In the genomic region with DNA sequence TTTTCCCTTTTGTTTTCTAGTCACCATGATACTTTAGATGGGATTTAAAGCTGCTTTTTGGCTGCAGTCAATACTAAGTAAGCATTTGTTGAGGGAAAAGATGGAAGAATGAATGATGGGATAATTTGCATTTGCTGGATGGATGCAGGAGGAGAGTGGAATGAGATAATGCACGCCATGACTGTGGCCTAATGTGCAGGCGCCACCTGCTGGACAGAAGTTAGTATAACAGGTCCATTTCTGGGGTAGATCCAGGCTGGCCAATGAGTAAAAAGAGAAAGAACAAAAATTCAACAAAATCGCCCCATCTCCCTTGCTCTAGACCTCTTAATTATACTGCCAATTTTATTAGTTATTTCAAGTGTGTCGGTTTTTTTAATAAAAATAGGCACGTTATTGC, we compare ENCODE assay signal across 10 mouse cellular contexts. TPM values are rescaled to one million over a fixed set of nuclear protein-coding genes. Genes with fewer than 3 reads are reported as not detected.
DNase-seq lines count a peak whose midpoint lies in the region; ATAC-seq lines count a peak whose summit lies in the region.
"Had no signal": no experiment of that assay in that cellular context is flagged by ENCODE, and none has a peak within 500 bp of the region (broad histone marks: within the 10 kb centered on the region; RNA-seq: fewer than 3 reads in every experiment).

No protein-coding gene starts in this region.

- H3K36me3 ChIP-seq in intestine, embryonic 14.5 days (ENCODE audit: control insufficient read depth, insufficient read depth, low read length): no peaks in the 10 kb centered on the region
- no peaks in the 10 kb centered on the region for H3K36me3 ChIP-seq in intestine, embryonic 15.5 days
- H3K36me3 ChIP-seq: neural tube, embryonic 12.5 days had no signal

- WGBS in intestine, embryonic 14.5 days: 5% methylated on average over 5 of the region's 5 CpGs
- WGBS in intestine, embryonic 15.5 days: 2% methylated on average over 5 of the region's 5 CpGs

- no peak overlapping the region for H3K4me2 ChIP-seq in intestine, embryonic 14.5 days (ENCODE audit: low read length)
- H3K4me2 ChIP-seq in intestine, embryonic 15.5 days (replicated peaks): no peak overlapping the region
- H3K4me2 ChIP-seq: neural tube, embryonic 12.5 days had no signal

- intact Hi-C loops in left cerebral cortex, postnatal 25 days (cut with DNase I): loop anchor here (1.0 to 10.0 kb wide), 2 partner anchors 113 to 184 kb away; no protein-coding TSS in a partner anchor

- no peaks in the 10 kb centered on the region for H3K27me3 ChIP-seq in intestine, embryonic 14.5 days (replicated peaks; ENCODE audit: control insufficient read depth, insufficient read depth, low read length)
- no peaks in the 10 kb centered on the region for H3K27me3 ChIP-seq in intestine, embryonic 15.5 days (replicated peaks)
- H3K27me3 ChIP-seq: neural tube, embryonic 12.5 days had no signal

- no peak overlapping the region for H3K9ac ChIP-seq in intestine, embryonic 14.5 days (ENCODE audit: low read length)
- H3K9ac ChIP-seq in intestine, embryonic 15.5 days: no peak overlapping the region
- H3K9ac ChIP-seq: neural tube, embryonic 12.5 days had no signal

- no peaks in the 10 kb centered on the region for H3K4me1 ChIP-seq in intestine, embryonic 14.5 days (replicated peaks; ENCODE audit: control insufficient read depth, insufficient read depth, low read length)
- H3K4me1 ChIP-seq in intestine, embryonic 15.5 days (replicated peaks): no peaks in the 10 kb centered on the region

- H3K9me3 ChIP-seq in intestine, embryonic 14.5 days (ENCODE audit: control insufficient read depth, low read length): no peaks in the 10 kb centered on the region
- no peaks in the 10 kb centered on the region for H3K9me3 ChIP-seq in intestine, embryonic 15.5 days
- H3K9me3 ChIP-seq: neural tube, embryonic 12.5 days had no signal

- H3K27ac ChIP-seq in intestine, embryonic 14.5 days (ENCODE audit: low read depth): no peak overlapping the region
- no peak overlapping the region for H3K27ac ChIP-seq in intestine, embryonic 15.5 days
- H3K27ac ChIP-seq: neural tube, embryonic 12.5 days had no signal

- ATAC-seq in intestine, embryonic 14.5 days (replicated peaks; ENCODE audit: low FRiP score, low TSS enrichment, low read depth): no peak
- no peak for ATAC-seq in intestine, embryonic 15.5 days
- ATAC-seq in common myeloid progenitor, adult 5-6 weeks (replicated peaks; ENCODE audit: low read depth, poor library complexity, severe bottlenecking): peak; percentile 86
- ATAC-seq in monocyte, adult 5-6 weeks (replicated peaks; ENCODE audit: insufficient number of reproducible peaks, low FRiP score, low TSS enrichment, poor library complexity, severe bottlenecking): peak; percentile 78; the same call in 1 of the 2 replicates

- no peak overlapping the region for H3K4me3 ChIP-seq in intestine, embryonic 14.5 days (ENCODE audit: low read depth, low read length)
- no peak overlapping the region for H3K4me3 ChIP-seq in intestine, embryonic 15.5 days (replicated peaks)
- H3K4me3 ChIP-seq: erythroblast, embryonic 14.5 days; neural tube, embryonic 12.5 days had no signal

- DNase-seq in intestine, embryonic 14.5 days (ENCODE audit: low spot score): peak; percentile 80
- DNase-seq in adipocyte (ENCODE audit: low spot score): peak; percentile 92
- peak; percentile 71 for DNase-seq in heart, postnatal 4 days
- DNase-seq in left cerebral cortex, postnatal 25 days (ENCODE audit: low spot score in 2 of 2): peak; percentile 76 to 80
- peak; percentile 82 for DNase-seq in testis, postnatal 10 days (ENCODE audit: low spot score)

RNA-seq across cellular contexts. Expression of a gene that starts 26.2 kb away (rescaled TPM):
- 286 and 289 TPM in 2 replicates for polyA plus RNA-seq in intestine, embryonic 14.5 days (2014; fragmentation: Nextera tagmentation; extraction: Ambion mirVana)
- 269 and 298 TPM in 2 replicates for polyA plus RNA-seq in intestine, embryonic 15.5 days (2015; fragmentation: Nextera tagmentation; extraction: Ambion mirVana)
- 79.0 and 109 TPM in 2 replicates for total RNA-seq in common myeloid progenitor, adult 5-6 weeks (2017)
- total RNA-seq in heart, postnatal 4 days (2021): 100 to 1,000 TPM; 153 to 157 TPM
- total RNA-seq in left cerebral cortex, postnatal 25 days (2021): 100 to 1,000 TPM; 445 to 487 TPM
- total RNA-seq in monocyte, adult 5-6 weeks (2017): 50.9 to 83.0 TPM (median 67.5 TPM) in 3 replicates

RNA-seq across cellular contexts. Expression of a gene that starts 50.1 kb away (rescaled TPM):
- 0.22 and 0.30 TPM in 2 replicates for polyA plus RNA-seq in intestine, embryonic 14.5 days (2014; fragmentation: Nextera tagmentation; extraction: Ambion mirVana)
- 0.90 and 1.3 TPM in 2 replicates for polyA plus RNA-seq in intestine, embryonic 15.5 days (2015; fragmentation: Nextera tagmentation; extraction: Ambion mirVana)
- total RNA-seq in common myeloid progenitor, adult 5-6 weeks (2017): not detected in 2 replicates
- under 1 TPM; 0.45 to 0.63 TPM for total RNA-seq in heart, postnatal 4 days (2021)
- total RNA-seq in left cerebral cortex, postnatal 25 days (2021): 100 to 1,000 TPM in 1 of 2 experiments, 10 to 100 TPM in 1; 93.7 to 115 TPM
- not detected in 3 replicates for total RNA-seq in monocyte, adult 5-6 weeks (2017)
- polyA plus RNA-seq: erythroblast, embryonic 14.5 days had no signal

RNA-seq across cellular contexts. Expression of a gene that starts 56.7 kb away (rescaled TPM):
- 0.73 and 1.5 TPM in 2 replicates for polyA plus RNA-seq in intestine, embryonic 14.5 days (2014; fragmentation: Nextera tagmentation; extraction: Ambion mirVana)
- polyA plus RNA-seq in intestine, embryonic 15.5 days (2015; fragmentation: Nextera tagmentation; extraction: Ambion mirVana): 0.82 and 1.3 TPM in 2 replicates
- 0.37 TPM in 1 of 2 replicates, not detected in the other for total RNA-seq in common myeloid progenitor, adult 5-6 weeks (2017)
- total RNA-seq in heart, postnatal 4 days (2021): 1 to 10 TPM; 1.4 to 1.8 TPM
- under 1 TPM in 1 of 2 experiments, not detected in 1; 0.71 TPM for total RNA-seq in left cerebral cortex, postnatal 25 days (2021)
- total RNA-seq in monocyte, adult 5-6 weeks (2017): 1.9 to 3.5 TPM in 2 of 3 replicates, not detected in the other

Comparison
In these comparisons a context has a peak if more than half of its experiments do, and no peak if none do; other contexts are left out.
1. ATAC-seq: peak in common myeloid progenitor, adult 5-6 weeks (single experiment) and monocyte, adult 5-6 weeks (single experiment); none in intestine, embryonic 14.5 days (single experiment) and intestine, embryonic 15.5 days (single experiment).
2. RNA of a gene that starts 50.1 kb away (total RNA-seq): 93.7 to 115 TPM in left cerebral cortex, postnatal 25 days; 0.45 to 0.63 TPM in heart, postnatal 4 days, not detected in common myeloid progenitor, adult 5-6 weeks and not detected in monocyte, adult 5-6 weeks; every median in the first group is over 10 times any median in the second.
3. Peak in every context shown above with its lines, with median percentiles within 50 percentile points of each other: DNase-seq.